Mouse (Mus musculus): ENCODE data around the gene Xrn1. TPM values are rescaled to one million over a fixed set of nuclear protein-coding genes. Genes with fewer than 3 reads are reported as not detected.
"Not testable (repeated sequence)": the region's sequence is repeated elsewhere in the genome, so short reads cannot be mapped to it uniquely, and the experiment has no call there.

The Xrn1 gene
- polyA plus RNA-seq, 1 experiment from 2014 or later = 9.9 TPM

DNA sequence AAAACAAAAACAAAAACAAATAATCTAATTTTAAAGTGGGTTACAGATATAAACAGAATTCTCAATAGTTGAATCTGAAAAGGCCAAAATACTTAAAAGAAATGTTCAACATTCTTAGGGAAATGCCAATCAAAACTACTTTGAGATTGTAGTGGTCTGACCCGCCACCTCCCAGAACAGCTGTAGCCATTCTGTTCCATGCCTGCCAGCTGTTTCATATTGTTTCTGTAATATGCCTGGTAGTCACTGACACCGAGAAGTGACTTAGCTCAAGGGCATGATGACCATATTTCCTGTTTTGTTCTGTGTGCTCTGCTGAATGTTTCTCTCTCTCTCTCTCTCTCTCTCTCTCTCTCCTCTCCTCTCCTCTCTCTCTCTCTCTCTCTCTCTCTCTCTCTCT is 112.9 kb downstream of the Xrn1 start:
- H3K9ac ChIP-seq (ENCODE audit: low read depth, low read length) = no peak overlapping the region
- no peak overlapping the region for H3K27ac ChIP-seq
- TF ChIP-seq CTCF (IDR thresholded peaks at IDR 0.05; ENCODE audit: low read depth) = no peak
- DNase-seq (ENCODE audit: low spot score) = peak; percentile 4
- no peak overlapping the region for H3K4me2 ChIP-seq (ENCODE audit: low read length)
- H3K9me3 ChIP-seq (replicated peaks; ENCODE audit: low read length) = no peaks in the 10 kb centered on the region
- H3K27me3 ChIP-seq (ENCODE audit: insufficient read depth, low read length) = no peaks in the 10 kb centered on the region
- no peaks in the 10 kb centered on the region for H3K4me1 ChIP-seq (replicated peaks; ENCODE audit: insufficient read depth, low read length)
- H3K36me3 ChIP-seq (ENCODE audit: insufficient read depth, low read length) = no peaks in the 10 kb centered on the region
- H3K4me3 ChIP-seq (replicated peaks; ENCODE audit: low read depth, low read length) = no peak overlapping the region
- ATAC-seq (replicated peaks; ENCODE audit: low FRiP score, low read depth) = no peak
- WGBS = 62% methylated on average over 2 of the region's 2 CpGs

DNA sequence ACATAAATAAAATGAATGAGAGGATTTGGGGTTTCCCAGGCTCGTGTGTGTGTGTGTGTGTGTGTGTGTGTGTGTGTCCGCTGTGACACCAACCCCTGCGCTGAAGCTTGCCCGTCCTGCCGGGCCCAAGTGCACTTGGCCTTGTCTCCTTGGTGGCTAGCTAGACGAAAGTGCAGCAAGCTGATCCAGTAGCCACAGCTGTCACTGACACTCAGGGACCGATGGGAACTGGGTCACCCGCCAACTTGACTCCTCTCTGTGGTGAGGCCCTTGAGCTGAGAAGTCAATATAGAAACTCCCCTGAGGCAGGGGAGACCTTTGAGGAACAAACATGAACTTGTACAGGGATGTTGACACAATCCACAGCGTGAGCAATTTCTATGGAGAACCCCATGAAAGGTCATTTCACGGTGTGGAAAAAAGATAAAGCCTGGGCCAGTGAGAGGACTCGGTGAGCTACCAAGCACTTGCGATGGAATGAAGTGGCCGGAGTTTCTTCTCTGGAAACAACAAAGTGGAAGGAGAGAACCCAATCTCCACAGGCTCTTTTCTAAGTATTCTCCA is 124.3 kb downstream of the Xrn1 start:
- Histone ChIP-seq H3K36me3 (ENCODE audit: insufficient read depth, low read length) (no peaks in the 10 kb centered on the region), H3K4me1 (replicated peaks; ENCODE audit: insufficient read depth, low read length) (no peaks in the 10 kb centered on the region), H3K9ac (ENCODE audit: low read depth, low read length) (no peak overlapping the region), H3K4me3 (replicated peaks; ENCODE audit: low read depth, low read length) (no peak overlapping the region), H3K27ac (no peak overlapping the region), H3K9me3 (replicated peaks; ENCODE audit: low read length) (no peaks in the 10 kb centered on the region), H3K27me3 (ENCODE audit: insufficient read depth, low read length) (no peaks in the 10 kb centered on the region), H3K4me2 (ENCODE audit: low read length) (no peak overlapping the region)
- WGBS = 90% methylated on average over 13 of the region's 13 CpGs
- no peak for DNase-seq (ENCODE audit: low spot score)
- no peak for ATAC-seq (replicated peaks; ENCODE audit: low FRiP score, low read depth)
- TF ChIP-seq CTCF (IDR thresholded peaks at IDR 0.05; ENCODE audit: low read depth) = no peak

GRCm38 (mm10) chr9:96085293-96085692 is 130.7 kb downstream of the Xrn1 start:
- ATAC-seq (replicated peaks; ENCODE audit: low FRiP score, low read depth) (no peak), DNase-seq (ENCODE audit: low spot score) (no peak)
- no peak overlapping the region for H3K27ac ChIP-seq
- H3K27me3 ChIP-seq (ENCODE audit: insufficient read depth, low read length) = no peaks in the 10 kb centered on the region
- H3K9me3 ChIP-seq (replicated peaks; ENCODE audit: low read length) = no peaks in the 10 kb centered on the region
- H3K4me3 ChIP-seq (replicated peaks; ENCODE audit: low read depth, low read length) = no peak overlapping the region
- TF ChIP-seq CTCF (IDR thresholded peaks at IDR 0.05; ENCODE audit: low read depth) = no peak
- no peaks in the 10 kb centered on the region for H3K4me1 ChIP-seq (replicated peaks; ENCODE audit: insufficient read depth, low read length)
- H3K36me3 ChIP-seq (ENCODE audit: insufficient read depth, low read length) = no peaks in the 10 kb centered on the region
- H3K9ac ChIP-seq (ENCODE audit: low read depth, low read length) = no peak overlapping the region
- no peak overlapping the region for H3K4me2 ChIP-seq (ENCODE audit: low read length)
- 92% methylated on average over 6 of the region's 6 CpGs for WGBS

GRCm38 (mm10) chr9:96087671-96088070 is 133.1 kb downstream of the Xrn1 start:
- 87% methylated on average over 2 of the region's 2 CpGs for WGBS
- Histone ChIP-seq H3K4me1 (replicated peaks; ENCODE audit: insufficient read depth, low read length) (no peaks in the 10 kb centered on the region), H3K27me3 (ENCODE audit: insufficient read depth, low read length) (no peaks in the 10 kb centered on the region), H3K36me3 (ENCODE audit: insufficient read depth, low read length) (no peaks in the 10 kb centered on the region), H3K4me3 (replicated peaks; ENCODE audit: low read depth, low read length) (no peak overlapping the region), H3K9me3 (replicated peaks; ENCODE audit: low read length) (no peaks in the 10 kb centered on the region), H3K9ac (ENCODE audit: low read depth, low read length) (no peak overlapping the region), H3K27ac (no peak overlapping the region), H3K4me2 (ENCODE audit: low read length) (no peak overlapping the region)
- ATAC-seq (replicated peaks; ENCODE audit: low FRiP score, low read depth) (no peak), DNase-seq (ENCODE audit: low spot score) (no peak)
- no peak for TF ChIP-seq CTCF (IDR thresholded peaks at IDR 0.05; ENCODE audit: low read depth)

DNA sequence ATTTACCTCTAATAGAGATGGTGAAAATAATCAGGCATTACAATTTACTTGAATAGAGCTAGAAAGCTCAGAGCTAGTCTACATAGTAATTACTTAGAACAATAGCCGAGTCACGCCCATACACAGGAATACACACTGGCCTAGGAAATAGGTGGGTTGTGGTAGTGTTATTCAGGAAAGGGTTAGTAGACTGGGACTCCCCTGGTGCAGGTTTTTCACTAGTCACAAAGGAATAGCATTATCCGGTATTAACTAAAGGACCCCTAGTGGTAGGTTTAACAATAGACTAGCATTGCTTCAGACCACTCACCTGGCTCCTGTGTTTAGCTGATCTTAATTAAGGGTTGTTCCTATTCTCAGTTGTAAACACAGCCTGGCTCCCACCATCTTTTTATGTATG is 133.9 kb downstream of the Xrn1 start:
- H3K4me3 ChIP-seq (replicated peaks; ENCODE audit: low read depth, low read length); H3K27me3 ChIP-seq (ENCODE audit: insufficient read depth, low read length); H3K4me1 ChIP-seq (replicated peaks; ENCODE audit: insufficient read depth, low read length); H3K4me2 ChIP-seq (ENCODE audit: low read length); DNase-seq (ENCODE audit: low spot score); H3K9ac ChIP-seq (ENCODE audit: low read depth, low read length); ATAC-seq (replicated peaks; ENCODE audit: low FRiP score, low read depth); H3K9me3 ChIP-seq (replicated peaks; ENCODE audit: low read length); H3K36me3 ChIP-seq (ENCODE audit: insufficient read depth, low read length); H3K27ac ChIP-seq: not testable (repeated sequence)
- 83% methylated on average over 3 of the region's 3 CpGs for WGBS

DNA sequence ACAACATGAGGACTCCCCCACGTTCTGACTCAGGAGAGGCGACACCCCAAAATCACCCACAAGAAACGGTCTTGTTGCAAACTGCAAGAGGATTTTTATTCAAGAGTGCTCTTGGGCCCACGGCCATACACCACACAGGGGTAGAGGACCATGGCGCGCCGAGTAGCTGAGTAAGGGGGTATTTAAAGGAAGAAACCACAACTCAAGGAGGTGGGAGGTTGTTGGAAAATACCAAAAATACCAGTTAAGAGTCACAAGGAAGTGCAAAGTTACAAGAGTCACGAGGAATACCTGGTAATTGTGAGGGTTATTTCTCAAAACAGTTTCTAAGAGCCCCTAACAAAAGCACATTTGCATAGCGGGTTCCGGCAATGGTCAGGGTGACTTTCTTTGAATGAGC is 138.1 kb downstream of the Xrn1 start:
- H3K9ac ChIP-seq (ENCODE audit: low read depth, low read length); H3K27me3 ChIP-seq (ENCODE audit: insufficient read depth, low read length); ATAC-seq (replicated peaks; ENCODE audit: low FRiP score, low read depth); H3K4me2 ChIP-seq (ENCODE audit: low read length); H3K36me3 ChIP-seq (ENCODE audit: insufficient read depth, low read length); H3K9me3 ChIP-seq (replicated peaks; ENCODE audit: low read length); H3K4me1 ChIP-seq (replicated peaks; ENCODE audit: insufficient read depth, low read length); DNase-seq (ENCODE audit: low spot score); H3K27ac ChIP-seq; H3K4me3 ChIP-seq (replicated peaks; ENCODE audit: low read depth, low read length): not testable (repeated sequence)
- WGBS = 86% methylated on average over 9 of the region's 10 CpGs

DNA sequence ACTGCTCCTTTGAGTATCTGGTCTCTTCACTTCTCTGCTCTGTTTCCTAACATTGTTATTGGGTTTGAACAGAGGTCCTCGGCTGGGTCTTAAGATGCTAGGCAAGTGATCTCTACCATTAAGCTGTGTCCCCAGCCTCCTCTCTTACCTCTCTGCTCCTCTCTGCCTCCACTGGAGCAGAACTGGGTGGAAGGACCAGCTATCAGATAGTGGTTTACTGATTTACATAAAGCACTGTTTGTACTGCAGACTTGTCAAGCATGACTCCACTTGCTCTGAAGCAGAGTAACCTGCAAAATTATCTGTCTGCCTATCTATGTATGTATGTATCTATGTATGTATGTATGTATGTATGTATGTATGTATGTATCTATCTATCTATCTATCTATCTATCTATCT is 138.7 kb downstream of the Xrn1 start:
- H3K27ac ChIP-seq = no peak overlapping the region
- DNase-seq (ENCODE audit: low spot score) (no peak), ATAC-seq (replicated peaks; ENCODE audit: low FRiP score, low read depth) (no peak)
- no peaks in the 10 kb centered on the region for H3K36me3 ChIP-seq (ENCODE audit: insufficient read depth, low read length)
- no peaks in the 10 kb centered on the region for H3K4me1 ChIP-seq (replicated peaks; ENCODE audit: insufficient read depth, low read length)
- WGBS = 90% methylated on average over 1 of the region's 1 CpGs
- no peak for TF ChIP-seq CTCF (IDR thresholded peaks at IDR 0.05; ENCODE audit: low read depth)
- H3K27me3 ChIP-seq (ENCODE audit: insufficient read depth, low read length) = no peaks in the 10 kb centered on the region
- H3K4me3 ChIP-seq (replicated peaks; ENCODE audit: low read depth, low read length) = no peak overlapping the region
- no peak overlapping the region for H3K4me2 ChIP-seq (ENCODE audit: low read length)
- no peak overlapping the region for H3K9ac ChIP-seq (ENCODE audit: low read depth, low read length)
- no peaks in the 10 kb centered on the region for H3K9me3 ChIP-seq (replicated peaks; ENCODE audit: low read length)

Measured in kidney, postnatal 0 days (tissue).